Mouse (Mus musculus) monocyte, adult 59 days (primary cell): ENCODE measurements around the gene Tspyl3. TPM values are rescaled to one million over a fixed set of nuclear protein-coding genes. Genes with fewer than 3 reads are reported as not detected.

Source experiments
- total RNA-seq, 2 experiments: library from RNA; stranded (reverse); gene quantifications; one replicate each; pipeline ENCODE4 v1.2.4; 2023

The Tspyl3 gene
- total RNA-seq: 10 to 100 TPM; 11.3 to 12.4 TPM

GRCm38 (mm10) chr2:153224946-153225594, at the start of gene Tspyl3:
Gene Tspyl3 (minus strand): TSS chr2:153225441.

GRCm38 (mm10) chr2:153241250-153242014, 16.2 kb upstream of the Tspyl3 start, which contains the start of the genes Plagl2 and Pofut1:
Gene Plagl2 (minus strand): TSS chr2:153241426.
Gene Pofut1 (plus strand): TSS chr2:153241533.

Other genes with a start within 250 kb of the Tspyl3 start
- gene Pdrg1, start 210.0 kb downstream of the Tspyl3 start, total RNA-seq: 10 to 100 TPM; 33.5 to 36.8 TPM
- gene Xkr7, start 193.6 kb downstream of the Tspyl3 start, total RNA-seq: not detected
- gene Ccm2l, start 159.5 kb downstream of the Tspyl3 start, total RNA-seq: not detected
- gene Hck, start 117.0 kb downstream of the Tspyl3 start, total RNA-seq: 100 to 1,000 TPM; 416 TPM
- 100 to 1,000 TPM; 156 to 161 TPM for gene Tm9sf4, start 64.1 kb downstream of the Tspyl3 start, total RNA-seq
- gene Plagl2, start 16.0 kb upstream of the Tspyl3 start, total RNA-seq: 10 to 100 TPM; 90.5 to 92.1 TPM
- gene Pofut1, start 16.1 kb upstream of the Tspyl3 start, total RNA-seq: 10 to 100 TPM; 27.6 to 30.5 TPM
- 10 to 100 TPM; 28.4 to 30.1 TPM for gene Kif3b, start 66.0 kb upstream of the Tspyl3 start, total RNA-seq
- gene Asxl1, start 120.4 kb upstream of the Tspyl3 start, total RNA-seq: 10 to 100 TPM; 55.7 to 57.4 TPM